Mouse (Mus musculus) CH12.LX (cell line): ENCODE measurements around the gene Amn1. TPM values are rescaled to one million over a fixed set of nuclear protein-coding genes. Genes with fewer than 3 reads are reported as not detected.

Experiments
- DNase-seq: peaks from one replicate; pipeline ENCODE4 v3.0.0-alpha.2; 2013; ENCODE audit errors: extremely low read depth
- H3K27ac ChIP-seq: 2 replicates; pipeline ENCODE4 v1.5.1; 2012; ENCODE audit warnings: low read depth, mild to moderate bottlenecking, control low read depth, moderate library complexity; ENCODE audit not compliant: insufficient read depth
- H3K27me3 ChIP-seq: replicated peaks from 2 replicates; pipeline ENCODE3; 2012; ENCODE audit warnings: inconsistent platforms
- H3K36me3 ChIP-seq, 2 experiments: replicated peaks in 1 of 2; 2 replicates each; pipeline versions ENCODE3 to v1.6.1; 2012; ENCODE audit warnings: inconsistent platforms in 1 of 2, low read length in 1 of 2, mild to moderate bottlenecking in 1 of 2, mixed read lengths in 1 of 2, moderate library complexity in 1 of 2; ENCODE audit not compliant: control insufficient read depth in 1 of 2, insufficient read depth in 1 of 2
- H3K4me1 ChIP-seq, 2 experiments: 2 replicates each; pipeline ENCODE4 v1.6.1; 2012; ENCODE audit warnings: inconsistent platforms in 1 of 2, moderate library complexity in 1 of 2; ENCODE audit not compliant: insufficient read depth in 2 of 2, control insufficient read depth in 1 of 2
- H3K4me2 ChIP-seq: 2 replicates; pipeline ENCODE4 v1.6.1; 2012; ENCODE audit warnings: low read depth, mild to moderate bottlenecking, control low read depth; ENCODE audit not compliant: poor library complexity, insufficient read depth, severe bottlenecking
- H3K4me3 ChIP-seq, 3 experiments: fragments of 150-350 bp in 1 of 3; sonication (generic) in 1 of 3; replicated peaks in 1 of 3; 2 replicates each; pipeline versions ENCODE3 to v1.5.1; 2011 to 2012; ENCODE audit warnings: low read depth in 2 of 3, low read length in 2 of 3, mild to moderate bottlenecking in 2 of 3, moderate library complexity in 2 of 3, control low read depth in 1 of 3, improper control_type of control experiment in 1 of 3, inconsistent platforms in 1 of 3, mixed read lengths in 1 of 3; ENCODE audit not compliant: poor library complexity in 1 of 3
- H3K79me2 ChIP-seq: replicated peaks from 2 replicates; pipeline ENCODE4 v1.6.1; 2012; ENCODE audit warnings: mild to moderate bottlenecking, moderate library complexity; ENCODE audit not compliant: control insufficient read depth, poor library complexity, insufficient read depth, severe bottlenecking; ENCODE audit errors: extremely low read depth
- H3K9ac ChIP-seq: 2 replicates; pipeline ENCODE4 v1.6.1; 2012; ENCODE audit warnings: low read depth, mild to moderate bottlenecking, control low read depth, moderate library complexity; ENCODE audit not compliant: insufficient read depth
- H3K9me3 ChIP-seq: replicated peaks from 2 replicates; pipeline ENCODE3; 2012; ENCODE audit warnings: low read length, inconsistent platforms, mixed read lengths
- BHLHE40 ChIP-seq: IDR thresholded peaks from 2 replicates; pipeline ENCODE4 v1.6.1; 2011; ENCODE audit warnings: mild to moderate bottlenecking, low read depth, low read length, improper control_type of control experiment
- CHD1 ChIP-seq: IDR thresholded peaks from 2 replicates; pipeline ENCODE4 v1.6.1; 2012; ENCODE audit warnings: low read depth, low read length, improper control_type of control experiment, inconsistent platforms
- CHD2 ChIP-seq: IDR thresholded peaks from 2 replicates; pipeline ENCODE4 v1.6.1; 2011; ENCODE audit warnings: low read length, improper control_type of control experiment
- CTCF ChIP-seq, 2 experiments: IDR thresholded peaks in 1 of 2; conservative IDR thresholded peaks in 1 of 2; 2 replicates each; pipeline ENCODE4 v1.5.1; 2011 to 2012; ENCODE audit warnings: low read depth in 2 of 2, low read length in 2 of 2, improper control_type of control experiment in 1 of 2, inconsistent platforms in 1 of 2, mild to moderate bottlenecking in 1 of 2, moderate library complexity in 1 of 2
- E2F4 ChIP-seq: IDR thresholded peaks from 2 replicates; pipeline ENCODE4 v1.6.1; 2011; ENCODE audit warnings: low read depth, low read length, improper control_type of control experiment; ENCODE audit not compliant: insufficient replicate concordance
- EP300 ChIP-seq: IDR thresholded peaks from 2 replicates; pipeline ENCODE4 v1.6.1; 2011; ENCODE audit warnings: low read length, improper control_type of control experiment
- ETS1 ChIP-seq: conservative IDR thresholded peaks from 2 replicates; pipeline ENCODE4 v1.6.1; 2012; ENCODE audit warnings: low read depth, mild to moderate bottlenecking, inconsistent platforms, low read length, improper control_type of control experiment, moderate library complexity
- GABPA ChIP-seq: IDR thresholded peaks from 2 replicates; pipeline ENCODE4 v1.6.1; 2012; ENCODE audit warnings: low read depth, low read length, improper control_type of control experiment, inconsistent platforms; ENCODE audit not compliant: insufficient replicate concordance
- HCFC1 ChIP-seq: IDR thresholded peaks from 2 replicates; pipeline ENCODE4 v1.6.1; 2012; ENCODE audit warnings: low read depth, mild to moderate bottlenecking, inconsistent platforms, low read length, improper control_type of control experiment
- IRF4 ChIP-seq: IDR thresholded peaks from 2 replicates; pipeline ENCODE4 v1.6.1; 2014; ENCODE audit warnings: low read depth, mild to moderate bottlenecking, inconsistent platforms, low read length, improper control_type of control experiment
- JUN ChIP-seq: IDR thresholded peaks from 2 replicates; pipeline ENCODE4 v1.6.1; 2011; ENCODE audit warnings: low read depth, mild to moderate bottlenecking, low read length, improper control_type of control experiment, moderate library complexity; ENCODE audit not compliant: insufficient read depth
- KAT2A ChIP-seq: IDR thresholded peaks from 2 replicates; pipeline ENCODE4 v1.6.1; 2012; ENCODE audit warnings: low read length, improper control_type of control experiment, inconsistent platforms; ENCODE audit not compliant: insufficient replicate concordance
- MAFK ChIP-seq: IDR thresholded peaks from 2 replicates; pipeline ENCODE4 v1.6.1; 2011; ENCODE audit warnings: low read length, improper control_type of control experiment; ENCODE audit not compliant: insufficient replicate concordance
- MAX ChIP-seq: IDR thresholded peaks from 2 replicates; pipeline ENCODE4 v1.6.1; 2011; ENCODE audit warnings: low read length, improper control_type of control experiment
- MAZ ChIP-seq: IDR thresholded peaks from 2 replicates; pipeline ENCODE4 v1.6.1; 2012; ENCODE audit warnings: low read depth, mild to moderate bottlenecking, inconsistent platforms, low read length, improper control_type of control experiment, moderate library complexity
- MEF2A ChIP-seq: IDR thresholded peaks from 2 replicates; pipeline ENCODE4 v1.6.1; 2014; ENCODE audit warnings: low read depth, mild to moderate bottlenecking, inconsistent platforms, low read length, improper control_type of control experiment, borderline replicate concordance
- MXI1 ChIP-seq: IDR thresholded peaks from 2 replicates; pipeline ENCODE4 v1.6.1; 2011; ENCODE audit warnings: mild to moderate bottlenecking, low read depth, low read length, improper control_type of control experiment
- MYC ChIP-seq: IDR thresholded peaks from 2 replicates; pipeline ENCODE4 v1.6.1; 2011; ENCODE audit warnings: low read depth, mild to moderate bottlenecking, improper control_type of control experiment, low read length
- NELFE ChIP-seq: IDR thresholded peaks from 2 replicates; pipeline ENCODE4 v1.6.1; 2011; ENCODE audit warnings: low read depth, low read length, improper control_type of control experiment
- PAX5 ChIP-seq: IDR thresholded peaks from 2 replicates; pipeline ENCODE4 v1.6.1; 2012; ENCODE audit warnings: low read length, inconsistent platforms, mixed read lengths
- POLR2A ChIP-seq: IDR thresholded peaks from 2 replicates; pipeline ENCODE4 v1.6.1; 2011; ENCODE audit warnings: low read depth, mild to moderate bottlenecking, improper control_type of control experiment, low read length
- POLR2AphosphoS2 ChIP-seq: IDR thresholded peaks from 2 replicates; pipeline ENCODE4 v1.6.1; 2011; ENCODE audit warnings: low read depth, low read length, improper control_type of control experiment
- RAD21 ChIP-seq: IDR thresholded peaks from 2 replicates; pipeline ENCODE4 v1.6.1; 2011; ENCODE audit warnings: low read depth, mild to moderate bottlenecking, low read length, improper control_type of control experiment, moderate library complexity
- RCOR1 ChIP-seq: conservative IDR thresholded peaks from 2 replicates; pipeline ENCODE4 v1.6.1; 2012; ENCODE audit warnings: low read depth, mild to moderate bottlenecking, inconsistent platforms, low read length, improper control_type of control experiment
- SIN3A ChIP-seq: IDR thresholded peaks from 2 replicates; pipeline ENCODE4 v1.6.1; 2012; ENCODE audit warnings: low read length, improper control_type of control experiment, inconsistent platforms
- SMC3 ChIP-seq: IDR thresholded peaks from 2 replicates; pipeline ENCODE4 v1.6.1; 2011; ENCODE audit warnings: low read depth, low read length, improper control_type of control experiment
- TBP ChIP-seq: conservative IDR thresholded peaks from 2 replicates; pipeline ENCODE4 v1.6.1; 2011; ENCODE audit warnings: low read depth, low read length, improper control_type of control experiment
- TCF12 ChIP-seq: IDR thresholded peaks from 2 replicates; pipeline ENCODE4 v1.6.1; 2014; ENCODE audit warnings: low read depth, mild to moderate bottlenecking, inconsistent platforms, low read length, improper control_type of control experiment
- ZC3H11A ChIP-seq: IDR thresholded peaks from 2 replicates; pipeline ENCODE4 v1.6.1; 2012; ENCODE audit warnings: low read depth, mild to moderate bottlenecking, inconsistent platforms, low read length, improper control_type of control experiment
- ZKSCAN1 ChIP-seq: IDR thresholded peaks from 2 replicates; pipeline ENCODE4 v1.6.1; 2012; ENCODE audit warnings: low read depth, inconsistent platforms, low read length, improper control_type of control experiment, borderline replicate concordance
- ZMIZ1 ChIP-seq: IDR thresholded peaks from 2 replicates; pipeline ENCODE4 v1.6.1; 2012; ENCODE audit warnings: low read depth, mild to moderate bottlenecking, inconsistent platforms, low read length, improper control_type of control experiment
- dilution Hi-C: fragments of 300-500 bp; cut with MboI; formaldehyde crosslinking; loops from 2 replicates; pipeline ENCODE4 v1.14.3; 2020; ENCODE audit warnings: low sequenced_read_pairs; ENCODE audit not compliant: extremely low pct_unique_long_range_greater_than_20kb, extremely low pct_ligation_motif_present
- in situ Hi-C: fragments of 300-500 bp; cut with MboI; formaldehyde crosslinking; loops from 3 replicates; pipeline ENCODE4 v1.14.3; 2019; ENCODE audit warnings: low sequenced_read_pairs, low pct_ligation_motif_present, low pct_unique_long_range_greater_than_20kb, mixed read lengths
- polyA plus RNA-seq: library from polyadenylated mRNA; unstranded; fragments of >175 nt; gene quantifications from 2 replicates; pipeline ENCODE4 v1.2.1, GENCODE M21; 2012; ENCODE audit warnings: low read depth; ENCODE audit not compliant: insufficient read length
- total RNA-seq, 2 experiments: library from RNA; depleted of rRNA; stranded (reverse); fragments of 300-350 nt in 1 of 2; fragments of >200 nt in 1 of 2; gene quantifications; 2 replicates each; pipeline ENCODE4 v1.2.3; 2012 to 2014

Amn1 gene
- total and polyA plus RNA-seq, 3 experiments: 3.2 to 8.9 (median 6.3) TPM

GRCm38 (mm10) chr6:149145143-149145542 lies 43.4 kb downstream of the Amn1 start:
- H3K27ac ChIP-seq: no peak overlapping the region
- DNase-seq: no peak
- TF ChIP-seq HCFC1 (no peak), ZMIZ1 (no peak), TCF12 (no peak), GABPA (no peak), RAD21 (no peak), MXI1 (no peak), MAX (no peak), PAX5 (no peak), CHD1 (no peak), MAFK (no peak)
- TF ChIP-seq, all 38 proteins: peak for 0
- Histone ChIP-seq H3K36me3 (peaks cover 0 to 35% of the 10 kb centered on the region in 2 experiments), H3K4me2 (no peak overlapping the region), H3K9ac (no peak overlapping the region), H3K79me2 (0 out of 2 replicates have a peak, but pooled peaks cover 1% of the 10 kb centered on the region), H3K27me3 (no peaks in the 10 kb centered on the region), H3K4me3 (no peak overlapping the region), H3K9me3 (no peaks in the 10 kb centered on the region), H3K4me1 (peaks cover 8 to 17% of the 10 kb centered on the region in 2 experiments; a peak in 3 of 4 replicates)
- in situ Hi-C loops (no loop called here), dilution Hi-C loops (no loop called here)

- in situ Hi-C loops (no loop called here), dilution Hi-C loops (no loop called here)
- H3K79me2 ChIP-seq: 0 out of 2 replicates have a peak, but pooled peaks cover 1% of the 10 kb centered on the region
- H3K4me1 ChIP-seq: peaks cover 10 to 25% of the 10 kb centered on the region in 2 experiments; a peak in 3 of 4 replicates
- H3K36me3 ChIP-seq: peaks cover 0 to 22% of the 10 kb centered on the region in 2 experiments
- peak; percentile 95 for DNase-seq
- H3K27me3 ChIP-seq: no peaks in the 10 kb centered on the region
- peaks cover 2% of the 10 kb centered on the region for H3K9me3 ChIP-seq
- peak overlapping the region; percentile 84 for H3K4me2 ChIP-seq
- H3K9ac ChIP-seq: peak overlapping the region; percentile 91
- H3K27ac ChIP-seq: no peak overlapping the region
- H3K4me3 ChIP-seq: peak overlapping the region; percentile 77 to 95 (median 84)
- TF ChIP-seq JUN: no peak
- no peak for TF ChIP-seq SMC3
- no peak for TF ChIP-seq ZC3H11A
- no peak for TF ChIP-seq RCOR1
- TF ChIP-seq E2F4: no peak
- TF ChIP-seq PAX5: no peak
- TF ChIP-seq CHD2: no peak
- TF ChIP-seq EP300: no peak
- TF ChIP-seq ZKSCAN1: no peak
- TF ChIP-seq TCF12: peak; percentile 88
- peak; percentile 58; the same call in 1 of the 2 replicates for TF ChIP-seq NELFE
- TF ChIP-seq MEF2A: peak; percentile 53; the same call in 1 of the 2 replicates
- TF ChIP-seq ZMIZ1: no peak
- TF ChIP-seq MAZ: no peak
- TF ChIP-seq RAD21: no peak
- TF ChIP-seq TBP: 0 out of 2 replicates have a peak, but pooled peaks have one; percentile 60
- TF ChIP-seq BHLHE40: peak; percentile 71
- TF ChIP-seq MYC: no peak; the same call in 1 of the 2 replicates
- TF ChIP-seq ETS1: no peak
- no peak for TF ChIP-seq CTCF (conservative IDR thresholded peaks at IDR 0.05 in 1 of 2, IDR thresholded peaks at IDR 0.05 in 1 of 2; ENCODE audit: low read depth in 2 of 2, low read length in 2 of 2)
- TF ChIP-seq SIN3A: peak; percentile 98
- TF ChIP-seq MXI1: peak; percentile 93
- TF ChIP-seq POLR2A: peak; percentile 58
- TF ChIP-seq KAT2A: 0 out of 2 replicates have a peak, but pooled peaks have one; percentile 54
- TF ChIP-seq HCFC1: peak; percentile 90
- no peak for TF ChIP-seq MAFK
- TF ChIP-seq POLR2AphosphoS2: no peak
- TF ChIP-seq IRF4: peak; percentile 76
Observed at GRCm38 (mm10) chr6:149141393-149142173, 46.9 kb downstream of the Amn1 start.
